In the genomic region with DNA sequence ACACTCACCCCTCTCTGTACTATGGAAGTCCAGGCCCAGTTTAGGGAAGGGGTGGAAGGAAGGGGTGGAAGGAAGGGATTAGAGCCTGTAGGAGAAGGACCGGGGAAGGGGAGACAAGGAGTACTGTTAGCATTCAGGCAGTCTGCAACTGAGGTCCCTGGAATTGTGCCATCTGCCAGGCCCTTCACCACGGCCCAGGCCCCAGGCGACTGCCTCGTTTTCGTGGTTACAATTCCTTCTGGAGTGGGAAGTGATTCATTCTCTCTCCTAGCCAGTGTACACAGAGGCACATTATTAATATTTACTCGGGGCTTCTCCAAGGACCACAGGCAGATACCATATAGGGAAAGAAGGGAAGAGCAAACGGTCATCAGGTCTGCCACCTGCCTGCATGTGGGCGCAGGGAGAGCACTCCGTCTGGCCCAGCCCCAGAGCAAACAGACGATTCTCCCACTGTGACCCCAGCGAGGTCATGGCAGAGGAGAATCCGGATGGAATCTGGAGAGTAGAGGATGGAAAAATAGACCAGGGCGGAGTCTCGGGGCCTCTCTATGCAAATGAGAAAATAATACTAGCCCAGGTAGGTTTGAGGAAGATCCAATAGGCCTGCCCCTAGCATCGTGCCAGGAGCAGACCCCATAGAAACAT, we compare ENCODE assay signal across 12 mouse cellular contexts.
A peak's percentile ranks its signal among the peaks of the same experiment; 100 is the strongest.
DNase-seq lines count a peak whose midpoint lies in the region; ATAC-seq and TF ChIP-seq lines count a peak whose summit lies in the region.
"Had no signal": no experiment of that assay in that cellular context is flagged by ENCODE, and none has a peak within 500 bp of the region (broad histone marks: within the 10 kb centered on the region; RNA-seq: fewer than 3 reads in every experiment).

No protein-coding gene starts in this region.

- H3K9me3 ChIP-seq in embryonic facial prominence, embryonic 10.5 days, result no peaks in the 10 kb centered on the region
- H3K9me3 ChIP-seq in hindbrain, embryonic 16.5 days (ENCODE audit: control insufficient read depth, low read length), result no peaks in the 10 kb centered on the region
- H3K9me3 ChIP-seq in midbrain, embryonic 15.5 days, result no peaks in the 10 kb centered on the region
- H3K9me3 ChIP-seq: lung, embryonic 15.5 days had no signal

- peak overlapping the region; percentile 87 for H3K27ac ChIP-seq in embryonic facial prominence, embryonic 10.5 days (replicated peaks)
- peak overlapping the region; percentile 68; the same call in 1 of the 2 replicates for H3K27ac ChIP-seq in hindbrain, embryonic 16.5 days (ENCODE audit: low read depth, low read length)
- H3K27ac ChIP-seq in midbrain, embryonic 15.5 days, result peak overlapping the region; percentile 53; the same call in 1 of the 2 replicates
- H3K27ac ChIP-seq in left cerebral cortex, adult 2 months, result no peak overlapping the region
- H3K27ac ChIP-seq: lung, embryonic 15.5 days had no signal

- H3K9ac ChIP-seq in hindbrain, embryonic 16.5 days (ENCODE audit: low read depth, low read length), result 0 out of 2 replicates have a peak overlapping the region, but pooled peaks have one; percentile 4
- H3K9ac ChIP-seq in midbrain, embryonic 15.5 days, result no peak overlapping the region
- H3K9ac ChIP-seq: lung, embryonic 15.5 days had no signal

- no peaks in the 10 kb centered on the region for H3K36me3 ChIP-seq in embryonic facial prominence, embryonic 10.5 days (replicated peaks)
- no peaks in the 10 kb centered on the region for H3K36me3 ChIP-seq in hindbrain, embryonic 16.5 days (ENCODE audit: control insufficient read depth, insufficient read depth, low read length)
- no peaks in the 10 kb centered on the region for H3K36me3 ChIP-seq in midbrain, embryonic 15.5 days (replicated peaks)
- H3K36me3 ChIP-seq: lung, embryonic 15.5 days had no signal

- peak overlapping the region; percentile 34; the same call in 1 of the 2 replicates for H3K4me3 ChIP-seq in embryonic facial prominence, embryonic 10.5 days
- H3K4me3 ChIP-seq in hindbrain, embryonic 16.5 days (ENCODE audit: low read length), result no peak overlapping the region
- no peak overlapping the region for H3K4me3 ChIP-seq in midbrain, embryonic 15.5 days
- no peak overlapping the region for H3K4me3 ChIP-seq in left cerebral cortex, adult 2 months
- H3K4me3 ChIP-seq: lung, embryonic 15.5 days had no signal

- no peak overlapping the region for H3K4me2 ChIP-seq in hindbrain, embryonic 16.5 days (ENCODE audit: low read length)
- H3K4me2 ChIP-seq in midbrain, embryonic 15.5 days, result no peak overlapping the region
- H3K4me2 ChIP-seq: lung, embryonic 15.5 days had no signal

- WGBS in embryonic facial prominence, embryonic 10.5 days, result 41% methylated on average over 15 of the region's 15 CpGs
- WGBS in hindbrain, embryonic 16.5 days, result 28% methylated on average over 15 of the region's 15 CpGs
- WGBS in midbrain, embryonic 15.5 days, result 49% methylated on average over 15 of the region's 15 CpGs

- H3K4me1 ChIP-seq in embryonic facial prominence, embryonic 10.5 days, result peaks cover 81% of the 10 kb centered on the region
- H3K4me1 ChIP-seq in hindbrain, embryonic 16.5 days (ENCODE audit: control insufficient read depth, insufficient read depth, low read depth, low read length), result peaks cover 27% of the 10 kb centered on the region
- H3K4me1 ChIP-seq in midbrain, embryonic 15.5 days, result peaks cover 48% of the 10 kb centered on the region

- peak; percentile 53 for DNase-seq in cerebellum, postnatal 14 days
- DNase-seq in cerebellum, adult 8-10 months, result no peak
- peak; percentile 25 for DNase-seq in embryonic facial prominence, embryonic 10.5 days (ENCODE audit: low spot score)
- DNase-seq in layer of hippocampus, adult 9-10 months (ENCODE audit: low spot score), result no peak
- DNase-seq in thymus, postnatal 4 days, result no peak
- DNase-seq in left cerebral cortex, adult 2 months (ENCODE audit: extremely low spot score in 1 of 2, low spot score in 2 of 2), result no peak
- DNase-seq: B cell, adult 2 months; gastrocnemius, postnatal 10 days; layer of hippocampus, postnatal 36 days had no signal

- TF ChIP-seq CTCF in left cerebral cortex, adult 2 months (IDR thresholded peaks at IDR 0.05), result no peak

- ATAC-seq in hindbrain, embryonic 16.5 days, result no peak
- ATAC-seq in midbrain, embryonic 15.5 days (replicated peaks), result 0 out of 2 replicates have a peak, but pooled peaks have one; percentile 7

- intact Hi-C loops in left cerebral cortex, adult 2 months (cut with DNase I), result no loop called here

- H3K27me3 ChIP-seq in embryonic facial prominence, embryonic 10.5 days (replicated peaks; ENCODE audit: low read depth, poor library complexity, severe bottlenecking), result peaks cover 5% of the 10 kb centered on the region
- H3K27me3 ChIP-seq in hindbrain, embryonic 16.5 days (replicated peaks; ENCODE audit: control insufficient read depth, insufficient read depth, low read length), result no peaks in the 10 kb centered on the region
- H3K27me3 ChIP-seq in midbrain, embryonic 15.5 days (replicated peaks), result no peaks in the 10 kb centered on the region
- H3K27me3 ChIP-seq: lung, embryonic 15.5 days had no signal

Comparison
In these comparisons a context has a peak if more than half of its experiments do, and no peak if none do; other contexts are left out.
1. DNase-seq: peak in cerebellum, postnatal 14 days (2 of 2) and embryonic facial prominence, embryonic 10.5 days (single experiment); none in cerebellum, adult 8-10 months (single experiment), layer of hippocampus, adult 9-10 months (single experiment), thymus, postnatal 4 days (single experiment) and left cerebral cortex, adult 2 months (0 of 2).